Mouse (Mus musculus) heart, adult 2 months (tissue): ENCODE results near the gene Mrgprd. TPM values are rescaled to one million over a fixed set of nuclear protein-coding genes. Genes with fewer than 3 reads are reported as not detected.

ENCODE experiments used
- DNase-seq, 2 experiments: peaks; one replicate each; pipeline ENCODE4 v3.0.0; 2021
- H3K27ac ChIP-seq: fragments of 200-600 bp; 2 replicates; pipeline ENCODE4 v1.8.1; 2022
- H3K27me3 ChIP-seq: fragments of 200-500 bp; 2 replicates; pipeline ENCODE4 v1.6.1; 2012; ENCODE audit warnings: mild to moderate bottlenecking, low read length, inconsistent platforms, mixed read lengths; ENCODE audit not compliant: control insufficient read depth, insufficient read depth
- H3K36me3 ChIP-seq: fragments of 200-500 bp; 2 replicates; pipeline ENCODE4 v1.6.1; 2012; ENCODE audit warnings: low read length, inconsistent platforms; ENCODE audit not compliant: control insufficient read depth, insufficient read depth
- H3K4me1 ChIP-seq: fragments of 200-500 bp; 2 replicates; pipeline ENCODE4 v1.6.1; 2011; ENCODE audit warnings: low read length; ENCODE audit not compliant: control insufficient read depth, insufficient read depth
- H3K4me3 ChIP-seq: fragments of 200-600 bp; 2 replicates; pipeline ENCODE4 v1.8.1; 2022
- H3K79me2 ChIP-seq: fragments of 200-500 bp; replicated peaks from 2 replicates; pipeline ENCODE4 v1.6.1; 2012; ENCODE audit warnings: mild to moderate bottlenecking, inconsistent platforms, low read length, moderate library complexity, mixed read lengths; ENCODE audit not compliant: control insufficient read depth, insufficient read depth
- H3K9ac ChIP-seq: fragments of 200-500 bp; 2 replicates; pipeline ENCODE4 v1.6.1; 2012; ENCODE audit warnings: low read depth, mild to moderate bottlenecking, control low read depth, inconsistent platforms, low read length, mixed read lengths
- CTCF ChIP-seq: fragments of 200-600 bp; IDR thresholded peaks from 2 replicates; pipeline ENCODE4 v1.8.1; 2022; ENCODE audit warnings: antibody characterized with exemption, mild to moderate bottlenecking, moderate library complexity
- EP300 ChIP-seq: fragments of 200-500 bp; IDR thresholded peaks from 2 replicates; pipeline ENCODE4 v1.6.1; 2011; ENCODE audit warnings: low read depth, low read length, control low read depth; ENCODE audit not compliant: insufficient read depth
- POLR2A ChIP-seq: fragments of 200-500 bp; IDR thresholded peaks from 2 replicates; pipeline ENCODE4 v1.6.1; 2011; ENCODE audit warnings: mild to moderate bottlenecking, low read depth, low read length, control low read depth; ENCODE audit not compliant: insufficient read depth
- WGBS: fragments of 180-500 bp; shearing (Covaris S2); methylation state at CpG from one replicate; pipeline ENCODE4 v1.1.7; 2018; 5-methylcytosine and 5-hydroxymethylcytosine counted together
- intact Hi-C: fragments of 180-260 bp; cut with DNase I; formaldehyde crosslinking; loops from one replicate; pipeline ENCODE4 v1.15.1; 2025
- polyA plus RNA-seq: library from polyadenylated mRNA; depleted of rRNA; stranded (reverse); fragments of >200 nt; gene quantifications from 2 replicates; pipeline ENCODE4 v1.2.3, GENCODE M21; 2012
- total RNA-seq, 2 experiments: library from RNA; stranded (reverse); gene quantifications; 2 replicates each; pipeline ENCODE4 v1.2.3; 2021

Mrgprd gene
- total and polyA plus RNA-seq, 3 experiments: not detected

DNA sequence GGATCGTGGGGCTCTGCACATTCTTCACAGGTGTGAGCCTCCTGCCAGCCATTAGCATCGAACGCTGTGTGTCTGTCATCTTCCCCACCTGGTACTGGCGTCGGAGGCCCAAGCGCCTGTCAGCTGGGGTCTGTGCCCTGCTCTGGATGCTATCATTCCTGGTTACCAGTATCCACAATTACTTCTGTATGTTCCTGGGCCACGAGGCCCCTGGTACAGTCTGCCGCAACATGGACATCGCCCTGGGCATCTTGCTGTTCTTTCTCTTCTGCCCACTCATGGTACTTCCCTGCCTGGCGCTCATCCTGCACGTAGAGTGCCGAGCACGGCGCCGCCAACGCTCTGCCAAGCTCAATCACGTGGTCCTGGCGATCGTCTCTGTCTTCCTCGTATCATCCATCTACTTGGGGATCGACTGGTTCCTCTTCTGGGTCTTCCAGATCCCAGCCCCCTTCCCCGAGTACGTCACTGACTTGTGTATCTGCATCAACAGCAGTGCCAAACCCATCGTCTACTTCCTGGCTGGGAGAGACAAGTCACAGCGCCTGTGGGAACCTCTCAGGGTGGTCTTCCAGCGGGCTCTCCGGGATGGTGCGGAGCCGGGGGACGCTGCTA is 6.5 kb upstream of the Mrgprd start:
- no peak for TF ChIP-seq POLR2A
- no peak for TF ChIP-seq EP300
- no peak for TF ChIP-seq CTCF
- Histone ChIP-seq H3K27ac (no peak overlapping the region), H3K4me3 (no peak overlapping the region), H3K4me1 (no peaks in the 10 kb centered on the region; the same call in 1 of the 2 replicates), H3K36me3 (no peaks in the 10 kb centered on the region), H3K27me3 (peaks cover 2% of the 10 kb centered on the region; the same call in 1 of the 2 replicates), H3K9ac (no peak overlapping the region), H3K79me2 (no peaks in the 10 kb centered on the region)
- DNase-seq: no peak
- intact Hi-C loops: no loop called here
- WGBS: 59% methylated on average over 30 of the region's 30 CpGs

DNA sequence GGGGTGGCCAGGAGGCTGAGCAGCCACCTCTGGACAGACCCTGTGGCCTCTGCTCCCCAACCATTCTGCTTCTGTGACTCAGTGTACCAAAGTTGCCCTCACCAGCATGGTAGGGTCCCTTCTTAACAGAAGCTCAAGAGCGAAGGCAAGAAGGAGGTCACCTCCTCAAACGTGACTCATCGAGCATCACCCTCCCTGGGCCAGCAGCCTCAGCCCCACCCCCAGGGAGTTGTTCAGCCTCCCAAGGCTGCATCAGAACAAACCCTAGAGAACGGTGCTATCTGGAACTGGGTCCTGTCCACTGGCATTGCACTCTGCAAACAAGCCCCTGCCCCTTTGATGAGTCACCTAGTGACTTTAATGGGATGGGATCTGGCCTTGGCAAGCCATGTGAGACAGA is 5.8 kb upstream of the Mrgprd start:
- H3K9ac ChIP-seq: no peak overlapping the region
- 55% methylated on average over 4 of the region's 4 CpGs for WGBS
- DNase-seq: no peak
- H3K4me3 ChIP-seq: no peak overlapping the region
- no peaks in the 10 kb centered on the region; the same call in 1 of the 2 replicates for H3K4me1 ChIP-seq
- TF ChIP-seq EP300 (no peak), POLR2A (no peak), CTCF (no peak)
- intact Hi-C loops: no loop called here
- no peaks in the 10 kb centered on the region for H3K79me2 ChIP-seq
- no peaks in the 10 kb centered on the region for H3K36me3 ChIP-seq
- H3K27me3 ChIP-seq: peaks cover 2% of the 10 kb centered on the region; the same call in 1 of the 2 replicates
- H3K27ac ChIP-seq: no peak overlapping the region

DNA sequence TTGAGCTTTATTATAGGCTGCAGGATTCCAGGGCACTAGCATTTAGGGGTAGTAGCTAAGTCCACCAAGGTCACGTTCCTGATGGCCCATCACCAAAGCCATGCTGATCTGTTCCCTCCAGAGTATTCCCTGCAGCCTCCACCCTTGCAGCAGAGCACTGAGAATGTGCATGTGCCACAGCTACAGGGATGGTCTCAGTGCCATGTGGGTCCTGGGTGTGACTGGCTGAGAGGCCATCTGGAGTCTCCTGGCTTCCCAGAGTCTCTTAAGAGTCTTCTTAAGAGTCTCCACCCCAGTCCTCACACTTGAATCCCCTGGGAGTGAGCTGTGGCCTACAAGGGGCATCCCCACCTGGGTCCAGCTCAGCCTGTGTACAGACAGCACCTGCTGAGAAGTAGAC is 4.8 kb upstream of the Mrgprd start:
- DNase-seq: no peak
- intact Hi-C loops: no loop called here
- TF ChIP-seq POLR2A (no peak), EP300 (no peak), CTCF (no peak)
- peaks cover 2% of the 10 kb centered on the region; the same call in 1 of the 2 replicates for H3K27me3 ChIP-seq
- H3K36me3 ChIP-seq: no peaks in the 10 kb centered on the region
- no peaks in the 10 kb centered on the region for H3K79me2 ChIP-seq
- 76% methylated on average over 1 of the region's 1 CpGs for WGBS
- H3K27ac ChIP-seq: no peak overlapping the region
- H3K4me3 ChIP-seq: no peak overlapping the region
- no peak overlapping the region for H3K9ac ChIP-seq
- H3K4me1 ChIP-seq: no peaks in the 10 kb centered on the region; the same call in 1 of the 2 replicates

DNA sequence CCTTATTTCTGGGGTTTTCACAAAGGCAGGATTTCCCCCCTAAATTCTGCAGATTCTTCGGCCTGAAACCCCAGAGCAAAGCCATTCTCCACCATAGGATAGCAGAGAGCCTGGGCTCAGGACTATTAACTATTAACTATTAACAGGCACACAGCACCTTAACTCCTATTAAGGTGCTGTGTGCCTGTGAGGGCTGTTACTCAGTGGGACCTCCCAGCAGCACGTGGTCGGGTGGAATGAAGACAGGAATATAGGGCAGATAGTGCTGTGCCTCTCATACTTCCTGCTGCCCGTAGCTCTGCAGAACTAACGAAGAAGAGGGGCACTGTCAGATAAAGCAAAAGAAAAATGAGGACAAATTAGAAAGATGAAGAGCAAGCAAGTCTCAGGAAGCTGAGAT is 4.1 kb upstream of the Mrgprd start:
- TF ChIP-seq CTCF (no peak), POLR2A (no peak), EP300 (no peak)
- Histone ChIP-seq H3K27me3 (peaks cover 2% of the 10 kb centered on the region; the same call in 1 of the 2 replicates), H3K27ac (no peak overlapping the region), H3K9ac (no peak overlapping the region), H3K36me3 (no peaks in the 10 kb centered on the region), H3K4me3 (no peak overlapping the region), H3K79me2 (no peaks in the 10 kb centered on the region), H3K4me1 (no peaks in the 10 kb centered on the region; the same call in 1 of the 2 replicates)
- DNase-seq: no peak
- 49% methylated on average over 5 of the region's 5 CpGs for WGBS
- intact Hi-C loops: no loop called here

- H3K36me3 ChIP-seq: no peaks in the 10 kb centered on the region
- H3K27me3 ChIP-seq: peaks cover 2% of the 10 kb centered on the region; the same call in 1 of the 2 replicates
- no peak overlapping the region for H3K27ac ChIP-seq
- WGBS: 65% methylated on average over 3 of the region's 3 CpGs
- no peak overlapping the region for H3K9ac ChIP-seq
- no peak overlapping the region for H3K4me3 ChIP-seq
- intact Hi-C loops: no loop called here
- no peaks in the 10 kb centered on the region for H3K79me2 ChIP-seq
- no peaks in the 10 kb centered on the region; the same call in 1 of the 2 replicates for H3K4me1 ChIP-seq
- DNase-seq: no peak
- TF ChIP-seq EP300 (no peak), CTCF (no peak), POLR2A (no peak)
Observed at GRCm38 (mm10) chr7:145312137-145312536, 2.5 kb upstream of the Mrgprd start.

DNA sequence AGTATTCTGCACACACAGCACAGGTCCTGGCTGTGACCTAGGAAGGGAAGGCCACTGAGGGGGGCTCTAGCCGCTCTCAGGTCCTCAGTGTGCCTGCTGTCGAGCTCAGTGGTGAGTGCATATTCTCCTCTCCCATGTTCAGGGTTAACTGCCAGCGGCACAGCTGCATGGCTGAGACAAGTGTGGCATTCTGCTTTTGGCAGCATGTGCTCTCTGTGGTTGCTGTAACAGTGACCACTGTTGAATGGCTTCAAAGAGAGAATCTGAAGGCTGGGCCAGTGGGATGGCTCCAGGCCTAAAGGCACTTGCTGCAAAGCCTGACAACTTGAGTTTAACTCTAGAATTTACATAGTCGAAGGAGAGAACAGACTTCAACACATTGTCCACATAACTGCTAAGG is 2.9 kb downstream of the Mrgprd start:
- Histone ChIP-seq H3K4me1 (no peaks in the 10 kb centered on the region), H3K79me2 (no peaks in the 10 kb centered on the region), H3K4me3 (no peak overlapping the region), H3K9ac (no peak overlapping the region), H3K36me3 (no peaks in the 10 kb centered on the region), H3K27ac (no peak overlapping the region), H3K27me3 (peaks cover 2% of the 10 kb centered on the region; the same call in 1 of the 2 replicates)
- intact Hi-C loops: no loop called here
- DNase-seq: no peak
- TF ChIP-seq CTCF: no peak
- TF ChIP-seq POLR2A: no peak
- no peak for TF ChIP-seq EP300
- WGBS: 65% methylated on average over 4 of the region's 4 CpGs
